Mouse (Mus musculus) heart, embryonic 15.5 days (tissue): Measurements from ENCODE around the gene Gm20517. TPM values are rescaled to one million over a fixed set of nuclear protein-coding genes. Genes with fewer than 3 reads are reported as not detected.

Experiments used
- ATAC-seq: fragments of 200-750 bp; cut with Nextera tagmentation; replicated peaks from 2 replicates; pipeline ENCODE4 v1.8.0; 2017; ENCODE audit warnings: low read depth, moderate TSS enrichment; ENCODE audit not compliant: insufficient number of reproducible peaks, insufficient read depth, low FRiP score
- H3K27ac ChIP-seq: fragments of 300-500 bp; sonication (generic); 2 replicates; pipeline ENCODE4 v1.5.1; 2015; ENCODE audit warnings: mild to moderate bottlenecking, inconsistent platforms
- H3K27me3 ChIP-seq: fragments of 300-500 bp; sonication (generic); 2 replicates; pipeline ENCODE4 v1.6.1; 2015; ENCODE audit warnings: inconsistent platforms
- H3K36me3 ChIP-seq: fragments of 300-500 bp; sonication (generic); 2 replicates; pipeline ENCODE4 v1.6.1; 2015; ENCODE audit warnings: mild to moderate bottlenecking, inconsistent platforms
- H3K4me1 ChIP-seq: fragments of 300-500 bp; sonication (generic); replicated peaks from 2 replicates; pipeline ENCODE4 v1.6.1; 2015; ENCODE audit warnings: inconsistent platforms
- H3K4me2 ChIP-seq: fragments of 300-500 bp; sonication (generic); 2 replicates; pipeline ENCODE4 v1.6.1; 2015; ENCODE audit warnings: inconsistent platforms, mild to moderate bottlenecking, moderate library complexity
- H3K4me3 ChIP-seq: fragments of 300-500 bp; sonication (generic); 2 replicates; pipeline ENCODE4 v1.5.1; 2015; ENCODE audit warnings: mild to moderate bottlenecking, inconsistent platforms
- H3K9ac ChIP-seq: fragments of 300-500 bp; sonication (generic); 2 replicates; pipeline ENCODE4 v1.6.1; 2015; ENCODE audit warnings: mild to moderate bottlenecking, inconsistent platforms
- H3K9me3 ChIP-seq: fragments of 300-500 bp; sonication (generic); replicated peaks from 2 replicates; pipeline ENCODE4 v1.6.1; 2016; ENCODE audit warnings: inconsistent platforms
- WGBS: fragments of 180-500 bp; shearing (Covaris S2); methylation state at CpG from one replicate; pipeline ENCODE4 v1.1.7; 2015; ENCODE audit warnings: mixed read lengths; 5-methylcytosine and 5-hydroxymethylcytosine counted together
- polyA plus RNA-seq: library from polyadenylated mRNA; unstranded; fragments of >200 nt; fragmentation: Nextera tagmentation; extraction: Ambion mirVana; gene quantifications from 2 replicates; pipeline ENCODE4 v1.2.1, GENCODE M21; 2015

The Gm20517 gene
- polyA plus RNA-seq, 1 experiment from 2014 or later, result 0.60 TPM

GRCm38 (mm10) chr17:47699055-47699454 is 87.7 kb downstream of the Gm20517 start:
- no peak for ATAC-seq
- WGBS, result 69% methylated on average over 2 of the region's 2 CpGs
- Histone ChIP-seq H3K9me3 (no peaks in the 10 kb centered on the region), H3K4me2 (no peak overlapping the region), H3K27me3 (peaks cover 9% of the 10 kb centered on the region; the same call in 1 of the 2 replicates), H3K27ac (no peak overlapping the region), H3K4me3 (no peak overlapping the region), H3K4me1 (peaks cover 24% of the 10 kb centered on the region), H3K36me3 (peaks cover 9% of the 10 kb centered on the region; the same call in 1 of the 2 replicates), H3K9ac (no peak overlapping the region)

- peaks cover 9% of the 10 kb centered on the region for H3K27me3 ChIP-seq
- no peak overlapping the region for H3K4me3 ChIP-seq
- no peak for ATAC-seq
- H3K27ac ChIP-seq, result no peak overlapping the region
- H3K4me1 ChIP-seq, result peaks cover 18% of the 10 kb centered on the region
- H3K4me2 ChIP-seq, result no peak overlapping the region
- peaks cover 9% of the 10 kb centered on the region; the same call in 1 of the 2 replicates for H3K36me3 ChIP-seq
- H3K9me3 ChIP-seq, result no peaks in the 10 kb centered on the region
- WGBS, result 76% methylated on average over 9 of the region's 9 CpGs
- no peak overlapping the region for H3K9ac ChIP-seq
These were observed 90.4 kb downstream of the Gm20517 start for GRCm38 (mm10) chr17:47701793-47702192.

GRCm38 (mm10) chr17:47702548-47703345 is 91.4 kb downstream of the Gm20517 start:
- no peak for ATAC-seq
- Histone ChIP-seq H3K36me3 (peaks cover 9% of the 10 kb centered on the region; the same call in 1 of the 2 replicates), H3K4me3 (no peak overlapping the region), H3K27ac (no peak overlapping the region), H3K27me3 (peaks cover 9% of the 10 kb centered on the region), H3K9ac (no peak overlapping the region), H3K9me3 (no peaks in the 10 kb centered on the region), H3K4me2 (no peak overlapping the region), H3K4me1 (peaks cover 18% of the 10 kb centered on the region)
- WGBS, result 39% methylated on average over 28 of the region's 28 CpGs

- Histone ChIP-seq H3K36me3 (peaks cover 9% of the 10 kb centered on the region; the same call in 1 of the 2 replicates), H3K27me3 (peaks cover 9% of the 10 kb centered on the region), H3K4me3 (no peak overlapping the region), H3K9ac (no peak overlapping the region), H3K27ac (no peak overlapping the region), H3K9me3 (no peaks in the 10 kb centered on the region), H3K4me2 (no peak overlapping the region), H3K4me1 (peaks cover 18% of the 10 kb centered on the region)
- WGBS, result 37% methylated on average over 20 of the region's 20 CpGs
- ATAC-seq, result no peak
These were observed 92.2 kb downstream of the Gm20517 start for GRCm38 (mm10) chr17:47703556-47703955.

- 79% methylated on average over 4 of the region's 4 CpGs for WGBS
- no peak overlapping the region for H3K27ac ChIP-seq
- H3K9ac ChIP-seq, result no peak overlapping the region
- ATAC-seq, result no peak
- peaks cover 18% of the 10 kb centered on the region for H3K4me1 ChIP-seq
- no peak overlapping the region for H3K4me3 ChIP-seq
- peaks cover 9% of the 10 kb centered on the region for H3K27me3 ChIP-seq
- H3K36me3 ChIP-seq, result peaks cover 9% of the 10 kb centered on the region; the same call in 1 of the 2 replicates
- no peak overlapping the region for H3K4me2 ChIP-seq
- no peaks in the 10 kb centered on the region for H3K9me3 ChIP-seq
These were observed 93.3 kb downstream of the Gm20517 start for GRCm38 (mm10) chr17:47704692-47705091.

GRCm38 (mm10) chr17:47706196-47706595 is 94.8 kb downstream of the Gm20517 start:
- peak overlapping the region; percentile 7; the same call in 1 of the 2 replicates for H3K27ac ChIP-seq

GRCm38 (mm10) chr17:47707961-47708360 is 96.6 kb downstream of the Gm20517 start:
- Histone ChIP-seq H3K9me3 (no peaks in the 10 kb centered on the region), H3K9ac (no peak overlapping the region), H3K4me1 (peaks cover 9% of the 10 kb centered on the region), H3K36me3 (peaks cover 9% of the 10 kb centered on the region; the same call in 1 of the 2 replicates), H3K27me3 (peaks cover 5% of the 10 kb centered on the region), H3K4me2 (no peak overlapping the region), H3K27ac (no peak overlapping the region), H3K4me3 (no peak overlapping the region)
- 78% methylated on average over 3 of the region's 3 CpGs for WGBS
- ATAC-seq, result no peak

More at GRCm38 (mm10) chr17:47706196-47706595, 94.8 kb downstream of the Gm20517 start:
- Histone ChIP-seq H3K27me3 (peaks cover 7% of the 10 kb centered on the region), H3K9ac (no peak overlapping the region), H3K9me3 (no peaks in the 10 kb centered on the region), H3K4me2 (no peak overlapping the region), H3K36me3 (peaks cover 9% of the 10 kb centered on the region; the same call in 1 of the 2 replicates), H3K4me1 (peaks cover 18% of the 10 kb centered on the region), H3K4me3 (no peak overlapping the region)
- 52% methylated on average over 1 of the region's 1 CpGs for WGBS
- no peak for ATAC-seq

GRCm38 (mm10) chr17:47708972-47709371 is 97.6 kb downstream of the Gm20517 start:
- WGBS, result 67% methylated on average over 4 of the region's 4 CpGs
- Histone ChIP-seq H3K4me2 (no peak overlapping the region), H3K27me3 (no peaks in the 10 kb centered on the region; the same call in 1 of the 2 replicates), H3K4me3 (no peak overlapping the region), H3K9me3 (no peaks in the 10 kb centered on the region), H3K27ac (no peak overlapping the region), H3K9ac (no peak overlapping the region), H3K4me1 (0 out of 2 replicates have a peak, but pooled peaks cover 3% of the 10 kb centered on the region), H3K36me3 (0 out of 2 replicates have a peak, but pooled peaks cover under 1% of the 10 kb centered on the region)
- ATAC-seq, result no peak

GRCm38 (mm10) chr17:47710036-47710435 is 98.6 kb downstream of the Gm20517 start:
- Histone ChIP-seq H3K4me1 (0 out of 2 replicates have a peak, but pooled peaks cover 3% of the 10 kb centered on the region), H3K4me2 (no peak overlapping the region), H3K36me3 (no peaks in the 10 kb centered on the region), H3K27ac (no peak overlapping the region), H3K9me3 (no peaks in the 10 kb centered on the region), H3K4me3 (no peak overlapping the region), H3K9ac (no peak overlapping the region), H3K27me3 (no peaks in the 10 kb centered on the region; the same call in 1 of the 2 replicates)
- WGBS, result 67% methylated on average over 3 of the region's 3 CpGs
- ATAC-seq, result no peak

- H3K36me3 ChIP-seq, result no peaks in the 10 kb centered on the region
- H3K27ac ChIP-seq, result no peak overlapping the region
- H3K9me3 ChIP-seq, result no peaks in the 10 kb centered on the region
- no peak overlapping the region for H3K4me2 ChIP-seq
- H3K4me3 ChIP-seq, result no peak overlapping the region
- ATAC-seq, result no peak; the same call in 1 of the 2 replicates
- H3K27me3 ChIP-seq, result no peaks in the 10 kb centered on the region
- H3K9ac ChIP-seq, result no peak overlapping the region
- no peaks in the 10 kb centered on the region for H3K4me1 ChIP-seq
- 28% methylated on average over 6 of the region's 6 CpGs for WGBS
These were observed 100.5 kb downstream of the Gm20517 start for GRCm38 (mm10) chr17:47711883-47712282.

- WGBS, result 46% methylated on average over 22 of the region's 22 CpGs
- Histone ChIP-seq H3K27ac (no peak overlapping the region), H3K4me2 (no peak overlapping the region), H3K4me1 (no peaks in the 10 kb centered on the region), H3K4me3 (no peak overlapping the region), H3K9ac (no peak overlapping the region), H3K27me3 (no peaks in the 10 kb centered on the region), H3K36me3 (no peaks in the 10 kb centered on the region), H3K9me3 (no peaks in the 10 kb centered on the region)
- ATAC-seq, result no peak
These were observed 101.6 kb downstream of the Gm20517 start for GRCm38 (mm10) chr17:47712889-47713571.
